Mouse (Mus musculus): ENCODE measurements around the gene Mier1.

Gene Mier1

DNA sequence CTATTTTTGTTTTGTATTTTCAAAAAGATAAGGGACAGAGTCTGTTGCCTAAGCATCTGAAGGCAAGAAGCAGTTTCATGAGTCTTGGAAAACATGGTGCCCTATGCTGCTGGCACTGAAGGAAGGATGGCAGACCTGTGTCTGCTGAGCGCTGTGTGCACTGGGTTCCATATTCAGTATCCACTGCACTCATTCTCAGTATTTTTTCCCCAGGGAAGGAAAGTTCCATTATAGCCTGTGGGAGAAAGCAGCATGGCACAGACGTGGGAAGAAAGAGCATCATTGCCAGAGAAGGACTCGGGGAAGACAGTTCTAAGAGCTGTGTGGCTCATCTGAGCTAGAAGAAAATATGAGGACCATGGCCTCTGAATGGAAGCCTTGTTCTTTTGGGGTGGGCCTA is 57.1 kb downstream of the Mier1 start:
- no peak for DNase-seq

DNA sequence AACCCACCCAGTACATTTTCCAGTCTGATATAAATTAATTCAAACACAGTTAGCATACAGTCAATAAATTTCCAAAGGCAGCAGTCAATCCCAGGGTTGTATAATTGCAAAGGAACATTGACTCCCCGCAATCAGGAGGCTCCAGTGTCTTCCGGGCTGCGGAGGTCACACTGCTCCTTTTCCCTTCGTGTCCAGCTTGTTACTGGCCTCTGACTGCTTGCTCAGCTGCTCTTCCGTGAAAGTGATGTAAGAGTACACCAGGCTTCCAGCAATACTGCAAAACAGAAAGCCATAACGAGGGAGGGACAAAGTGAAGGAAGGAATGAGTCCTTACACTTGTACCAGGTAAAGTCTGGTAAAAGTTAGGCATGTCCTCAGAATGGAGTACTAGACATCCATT is 59.3 kb downstream of the Mier1 start:
- DNase-seq = no peak

DNA sequence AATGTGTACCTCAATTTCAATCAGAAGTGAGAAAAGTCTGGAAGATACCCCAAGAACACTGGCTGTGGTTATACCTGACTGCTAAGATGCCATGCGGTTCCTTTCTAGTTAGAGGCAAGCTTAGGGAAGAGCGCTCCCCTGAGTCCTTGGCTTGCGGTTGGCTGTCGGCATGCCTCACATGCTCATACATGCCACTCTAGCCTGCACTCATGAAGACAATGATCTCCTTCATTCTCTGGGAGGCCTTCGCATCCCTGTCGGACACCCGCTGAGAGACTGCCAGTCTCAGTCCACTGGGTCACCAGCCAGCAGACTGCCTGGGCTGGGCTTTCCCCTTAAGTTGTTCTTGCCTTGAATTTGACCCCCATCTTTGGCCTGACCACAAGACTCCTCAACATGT is 59.8 kb downstream of the Mier1 start:
- no peak for DNase-seq

DNA sequence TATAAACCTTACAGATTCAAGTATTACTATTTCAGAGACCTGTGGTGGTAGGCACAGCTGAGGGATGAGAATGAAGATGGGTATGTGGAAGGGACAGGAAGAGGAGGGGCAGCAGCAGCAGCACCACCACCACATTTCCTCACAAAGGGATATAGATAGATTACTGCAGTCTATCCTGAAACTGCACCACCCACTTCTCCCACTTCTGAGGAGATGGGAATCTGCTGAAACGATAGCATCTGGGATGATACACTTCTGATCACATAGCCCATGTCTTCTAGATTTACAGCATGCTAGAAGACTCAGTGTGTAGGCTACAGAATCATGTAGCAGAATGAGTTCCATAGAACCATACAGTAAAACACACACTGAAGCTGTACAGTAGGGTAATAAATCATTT is 63.5 kb downstream of the Mier1 start:
- no peak for DNase-seq

DNA sequence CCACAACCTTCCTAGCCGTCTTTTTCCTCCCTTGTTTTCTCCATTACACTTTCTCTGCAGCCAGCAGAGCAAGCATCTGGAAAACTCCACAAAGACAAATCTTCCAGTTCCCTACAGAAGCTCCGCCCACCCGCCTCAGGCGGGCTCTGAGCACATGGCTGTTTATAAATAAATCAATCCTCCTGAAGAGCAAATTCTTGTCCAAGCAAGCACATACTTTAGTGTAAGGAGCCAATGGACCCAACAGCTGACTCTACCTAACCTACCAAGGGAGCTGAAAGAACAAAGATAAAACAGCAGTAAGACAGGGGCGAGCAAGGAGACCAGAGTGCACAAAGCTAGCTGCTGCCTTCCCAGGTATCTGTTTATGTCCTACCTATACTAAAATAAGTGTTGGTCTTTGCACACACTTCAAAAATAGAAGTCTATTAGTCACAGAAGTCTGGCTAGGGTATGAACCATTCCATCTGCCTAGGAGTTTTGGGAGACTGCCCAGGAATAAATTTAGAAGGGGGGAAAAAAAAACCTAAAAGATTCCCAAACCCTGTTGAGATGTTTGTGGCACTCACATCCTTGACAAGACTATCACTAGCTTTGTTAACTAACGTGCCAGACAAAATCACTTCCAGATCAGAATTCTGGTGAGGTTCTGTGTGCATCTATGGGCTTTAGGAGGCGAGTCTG is 64.6 kb downstream of the Mier1 start:
- peak; percentile 19 to 36 for DNase-seq

DNA sequence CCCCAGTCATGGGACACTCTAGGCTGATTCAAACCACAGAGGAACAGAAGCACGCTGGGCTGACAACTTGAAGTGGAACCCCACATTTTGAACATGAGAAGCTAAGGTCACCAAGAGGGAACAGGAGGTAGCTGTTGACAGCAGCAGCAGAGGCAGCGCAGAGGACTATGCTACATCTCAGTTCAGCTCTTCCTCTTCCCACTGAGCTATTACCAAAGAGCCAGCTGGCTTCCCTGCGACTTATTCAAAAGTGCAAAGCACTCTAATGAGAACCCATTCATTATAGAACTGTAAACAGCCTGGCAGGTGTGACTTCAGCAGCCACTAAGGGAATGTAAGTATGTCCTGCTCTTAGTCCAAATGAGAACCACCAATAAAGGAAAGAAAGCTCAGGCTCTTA is 65.4 kb downstream of the Mier1 start:
- DNase-seq = no peak

DNA sequence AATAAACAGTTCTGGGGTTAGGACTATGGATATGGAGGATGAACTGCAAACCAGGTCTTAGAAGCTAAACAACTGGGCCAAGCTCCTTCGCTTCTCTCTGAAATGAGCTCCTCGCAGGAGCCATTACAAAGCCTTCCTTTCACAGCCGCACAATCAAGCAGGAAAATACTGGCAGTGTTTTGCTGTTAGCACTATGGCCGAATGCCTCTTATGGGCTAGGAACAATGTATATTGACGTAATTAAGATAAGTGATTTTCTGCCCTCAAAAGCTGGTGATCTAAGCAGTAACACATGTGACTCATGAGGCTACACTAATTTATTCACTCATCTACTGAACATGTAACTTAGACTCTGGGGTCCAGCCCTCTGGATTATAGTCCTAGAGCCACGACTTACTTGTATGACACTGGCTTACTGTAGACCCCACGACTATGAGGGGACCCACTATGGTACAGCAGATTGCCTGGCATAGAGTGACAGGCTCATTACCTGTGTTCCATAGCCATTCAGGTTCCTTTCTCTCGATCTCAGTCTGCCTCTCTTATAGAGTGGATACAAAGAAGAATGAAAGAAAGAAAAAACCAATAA is 66.2 kb downstream of the Mier1 start:
- no peak for DNase-seq

DNA sequence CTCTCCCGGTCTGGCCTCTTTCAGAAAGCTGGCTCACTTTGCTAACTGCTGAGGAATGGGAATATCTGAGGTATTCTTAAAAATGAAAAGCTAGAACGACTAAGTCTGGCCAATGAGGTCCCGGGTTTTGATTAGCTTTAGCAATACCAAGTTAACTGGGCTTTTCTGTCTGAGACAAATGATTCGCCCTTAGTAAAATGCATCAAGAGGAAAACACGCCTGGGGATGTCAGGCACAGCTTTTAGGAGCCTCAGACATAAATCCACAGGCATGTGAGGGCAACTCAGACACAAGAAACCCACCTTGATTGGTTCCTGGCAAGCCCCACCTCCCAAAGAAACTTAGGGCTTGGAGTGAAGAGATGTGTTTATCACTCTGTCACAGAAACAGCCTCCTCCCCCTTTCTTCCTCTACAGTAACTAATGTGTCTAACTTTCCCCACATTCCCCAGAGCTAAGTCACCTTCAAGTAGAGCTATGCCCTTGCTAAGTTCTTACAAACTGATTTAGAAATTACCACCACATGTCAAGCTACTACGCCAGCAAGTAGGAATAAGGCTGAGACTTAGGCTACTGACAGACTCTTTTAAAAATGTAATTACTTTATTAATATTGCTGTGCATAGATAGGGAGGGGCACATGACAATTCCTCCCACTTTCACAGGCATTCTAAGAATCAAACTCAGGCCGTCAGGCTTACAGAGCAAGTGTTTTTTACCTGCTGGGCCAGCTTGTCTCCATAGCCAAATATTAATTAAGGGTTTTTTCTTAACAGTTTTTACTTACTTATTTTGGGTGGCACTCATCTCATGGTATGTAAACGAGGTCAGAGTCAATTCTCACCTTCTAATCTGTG is 74.8 kb downstream of the Mier1 start:
- DNase-seq = no peak

DNA sequence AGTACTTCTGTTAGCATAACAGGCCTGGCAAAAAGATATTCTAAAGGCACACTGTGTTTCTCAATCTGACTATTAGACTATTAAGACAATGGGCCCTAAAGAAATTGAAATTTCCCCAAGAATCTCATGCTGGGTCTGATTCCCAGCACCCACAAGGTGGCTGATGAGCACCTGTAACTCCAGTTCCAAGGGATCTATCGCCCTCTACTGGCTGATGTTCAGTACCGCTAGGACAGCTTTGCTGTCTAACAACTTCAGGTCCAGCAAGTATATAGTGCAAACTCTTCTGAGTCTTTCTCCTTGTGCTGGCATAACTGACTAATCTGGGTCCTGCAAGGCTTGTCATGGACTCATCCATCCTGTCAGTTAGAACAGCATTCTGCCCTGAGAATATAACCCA is 78.2 kb downstream of the Mier1 start:
- no peak for DNase-seq

DNA sequence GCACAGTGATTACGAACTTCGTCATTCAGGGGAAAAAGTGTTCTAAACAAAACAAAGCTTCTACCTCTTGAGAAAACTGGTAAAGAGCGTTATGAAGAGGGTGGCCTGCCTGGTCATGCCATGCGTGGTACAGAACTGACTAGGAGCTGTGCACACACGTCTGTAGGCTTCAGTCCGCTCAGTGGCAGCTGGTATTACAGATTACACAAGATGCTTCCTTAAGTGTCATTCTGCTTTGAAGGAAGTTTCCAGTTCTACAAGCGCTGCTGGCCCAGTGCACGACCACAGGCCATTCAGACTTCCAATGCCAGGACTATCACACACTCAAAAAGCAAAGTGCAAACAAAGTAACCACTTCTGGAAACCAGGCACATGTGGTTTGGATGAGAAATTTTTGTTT is 83.2 kb downstream of the Mier1 start:
- peak; percentile 6 to 29 for DNase-seq

DNA sequence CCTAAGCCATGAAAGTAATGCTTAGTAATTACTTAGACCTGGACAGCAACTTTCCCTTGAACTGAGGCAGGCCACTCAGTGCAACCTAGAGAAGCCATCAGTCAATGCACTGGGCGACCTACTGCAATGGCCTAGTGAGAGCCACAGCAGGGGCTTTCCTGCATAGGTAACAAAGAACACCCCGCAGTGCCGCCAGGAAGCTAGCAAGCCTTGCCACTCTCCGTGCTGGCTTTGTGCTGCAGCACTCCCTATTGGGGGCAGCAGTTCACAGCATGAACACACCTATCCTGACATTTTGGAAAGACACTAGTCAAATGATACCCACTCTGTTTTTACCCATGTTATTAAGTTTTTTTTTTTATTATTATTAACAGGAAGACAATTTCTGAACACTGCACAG is 84.9 kb downstream of the Mier1 start:
- DNase-seq = no peak

DNA sequence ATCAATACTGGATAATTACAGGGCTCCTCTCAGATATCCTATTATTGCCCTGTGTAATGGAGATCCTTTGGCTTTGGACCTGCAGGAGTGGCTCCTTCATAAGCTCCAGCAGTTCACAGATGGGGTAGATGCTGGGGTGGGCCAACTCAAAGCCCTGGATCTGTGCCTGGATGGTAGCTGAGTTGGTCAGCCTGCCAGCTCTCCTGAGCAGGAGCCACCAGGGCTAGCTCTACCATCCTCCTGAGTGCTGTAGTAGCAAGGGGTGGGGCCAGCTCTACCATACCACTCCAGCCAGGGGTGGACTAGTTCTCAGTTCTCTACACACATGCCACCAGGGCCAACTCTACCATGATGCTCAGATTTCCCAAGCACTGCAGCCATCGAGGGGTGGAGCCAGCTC is 85.9 kb downstream of the Mier1 start:
- DNase-seq = no peak

DNA sequence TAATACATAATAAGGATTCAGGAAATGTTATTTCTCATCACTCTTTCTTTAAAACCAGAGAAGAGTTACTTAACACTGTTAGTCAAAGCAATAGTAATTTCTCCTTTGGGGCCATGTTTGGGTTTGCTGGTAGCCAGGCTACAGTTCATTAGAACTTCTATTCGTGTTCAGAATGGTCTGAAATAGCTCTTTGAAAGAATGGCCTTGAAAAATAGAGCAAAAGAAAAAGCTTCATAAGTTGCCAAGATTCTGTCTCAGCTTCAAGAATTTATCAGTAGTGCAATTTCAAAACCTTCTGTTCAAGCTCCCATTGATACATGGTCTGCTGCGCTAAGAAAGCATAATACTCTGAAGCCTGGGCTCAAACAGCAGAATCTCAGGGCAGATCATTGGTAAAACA is 89.5 kb downstream of the Mier1 start:
- no peak for DNase-seq

DNA sequence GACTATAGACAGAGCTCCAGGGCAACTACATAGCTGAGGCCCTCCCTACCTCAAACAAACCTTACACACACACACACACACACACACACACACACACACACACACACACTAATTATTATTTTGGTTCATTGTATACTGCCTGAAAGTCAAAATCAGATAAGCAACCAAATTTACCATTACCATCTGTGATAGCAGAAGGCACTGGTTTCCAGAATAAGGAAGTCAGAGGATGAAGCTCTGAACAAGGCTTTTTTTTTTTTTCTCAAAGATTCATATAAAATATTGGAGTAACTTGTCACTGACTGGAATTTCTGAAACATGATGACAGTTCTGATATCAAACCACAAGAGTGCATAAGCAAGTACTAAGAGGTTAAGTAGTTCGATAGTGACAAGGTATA is 94.4 kb downstream of the Mier1 start:
- DNase-seq = no peak

DNA sequence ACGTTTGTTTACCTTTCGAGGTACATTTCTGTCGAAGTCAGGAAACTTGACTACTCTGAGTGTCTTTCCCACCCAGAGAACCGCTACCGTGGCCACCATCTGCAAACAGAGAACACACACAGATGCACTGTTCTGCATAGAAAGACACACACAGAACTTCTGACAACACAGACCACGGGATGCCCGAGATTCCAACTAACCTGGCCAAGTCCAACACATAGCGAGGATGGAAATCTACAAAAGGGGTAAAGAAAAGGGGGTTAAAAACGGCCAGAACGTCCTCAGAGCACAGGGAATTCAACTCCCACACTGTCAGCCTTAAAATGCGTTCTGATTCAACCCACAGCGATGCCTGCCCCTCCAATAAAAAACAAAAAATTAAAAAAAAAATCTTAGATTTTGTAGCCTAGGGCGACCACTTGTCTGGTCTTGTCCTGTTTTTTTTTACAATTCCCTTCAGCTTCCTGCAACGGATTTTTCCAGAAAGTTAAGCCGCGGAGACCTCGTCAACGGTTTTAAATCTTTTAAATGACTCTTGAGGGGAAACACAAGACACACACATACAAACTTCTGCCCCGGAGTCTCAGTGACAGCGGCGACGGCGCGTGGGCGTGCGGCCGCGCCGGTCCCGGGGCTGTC is 99.8 kb downstream of the Mier1 start:
- peak in 1 of 2 experiments; percentile 9 for DNase-seq

DNA sequence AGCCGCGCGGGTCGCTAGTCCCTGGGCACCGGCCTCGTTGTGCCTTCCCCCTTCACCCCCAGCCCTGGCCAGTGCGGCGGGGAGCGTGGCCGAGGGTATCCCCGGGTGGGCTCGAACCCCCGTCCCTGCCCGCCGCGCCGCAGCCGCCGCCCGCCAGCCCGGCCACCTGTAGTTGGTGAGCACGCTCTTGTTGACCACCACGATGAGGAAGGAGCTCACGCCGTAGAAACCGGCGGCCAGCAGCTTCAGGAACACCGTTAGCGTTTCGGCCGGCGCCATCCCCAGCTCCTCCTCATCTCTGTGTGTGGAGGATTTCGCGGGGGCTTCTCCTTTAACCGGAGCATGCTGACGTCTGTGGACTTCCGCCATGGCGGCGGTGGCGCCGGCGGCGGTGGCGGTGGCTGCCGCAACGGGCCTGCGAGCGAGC is 100.3 kb downstream of the Mier1 start:
- DNase-seq = peak; percentile 77 to 83

All from lung, postnatal 4 days (tissue).